Mouse (Mus musculus): ENCODE results near the gene U2af2. TPM values are rescaled to one million over a fixed set of nuclear protein-coding genes. Genes with fewer than 3 reads are reported as not detected.

The U2af2 gene
- total RNA-seq, 2 experiments from 2014 or later, result 67.1 to 68.1 TPM

DNA sequence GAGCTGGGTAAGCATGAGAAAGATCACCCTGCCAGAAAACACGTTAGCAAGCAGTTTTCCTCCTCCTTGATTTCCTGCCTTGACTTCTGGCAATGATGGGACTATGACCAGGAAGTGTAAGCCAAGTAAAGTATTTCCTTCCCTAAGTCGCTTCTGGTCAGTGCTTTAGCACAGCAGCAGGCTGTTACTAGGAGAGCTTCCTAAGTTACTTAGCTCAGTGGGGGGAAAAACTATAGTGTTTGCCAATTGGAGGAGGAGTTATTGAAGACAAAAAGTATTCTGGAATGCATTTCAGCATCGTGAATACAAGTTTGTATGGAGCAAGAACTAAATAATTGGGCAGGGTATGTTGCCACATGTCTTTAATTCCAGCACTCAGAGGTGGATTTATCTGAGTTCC, 50.8 kb downstream of the U2af2 start:
- no peak for DNase-seq

DNA sequence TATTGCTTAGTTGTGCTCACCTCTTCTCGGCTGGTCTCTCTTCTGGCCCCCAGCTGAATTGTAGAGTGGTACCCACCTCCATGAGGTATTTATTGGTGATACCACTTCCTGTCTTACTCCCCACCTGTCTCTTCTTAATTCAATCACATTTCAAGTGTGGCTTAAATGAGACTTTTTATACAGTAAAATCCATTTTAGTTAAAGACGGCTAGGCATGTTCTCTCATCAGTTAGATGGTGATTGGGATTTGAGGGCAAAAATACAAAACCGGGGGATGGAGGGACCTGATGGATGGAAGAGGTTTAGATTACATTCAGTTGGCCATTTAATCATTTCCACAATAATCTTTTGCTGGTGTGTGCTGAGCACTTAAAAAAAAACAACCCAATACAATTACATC, 54.9 kb downstream of the U2af2 start, which contains the start of gene Rfpl4:
Gene Rfpl4, minus strand, starts transcription at position 101 of the 400 bp plus-strand sequence.
- DNase-seq, result no peak

DNA sequence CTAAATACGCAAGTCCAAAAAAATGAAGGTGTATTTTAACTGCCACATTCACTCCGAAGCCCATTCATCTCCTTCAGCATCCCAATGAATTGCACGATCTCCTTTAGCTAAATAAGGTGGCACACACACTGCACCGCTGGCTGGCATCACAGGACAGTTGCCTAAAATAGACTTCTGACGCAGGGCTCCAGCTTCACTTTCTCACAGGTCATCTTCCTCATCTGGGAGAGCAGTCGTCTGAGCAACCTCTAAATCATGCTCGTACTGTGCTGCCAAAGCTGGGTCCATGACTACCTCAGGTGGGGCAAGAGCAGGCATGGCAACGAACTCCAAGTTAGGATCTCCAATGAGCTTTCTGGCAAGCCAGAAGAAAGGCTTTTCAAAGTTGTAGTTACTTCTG, 63.1 kb downstream of the U2af2 start:
- DNase-seq, result peak; percentile 33 to 56

DNA sequence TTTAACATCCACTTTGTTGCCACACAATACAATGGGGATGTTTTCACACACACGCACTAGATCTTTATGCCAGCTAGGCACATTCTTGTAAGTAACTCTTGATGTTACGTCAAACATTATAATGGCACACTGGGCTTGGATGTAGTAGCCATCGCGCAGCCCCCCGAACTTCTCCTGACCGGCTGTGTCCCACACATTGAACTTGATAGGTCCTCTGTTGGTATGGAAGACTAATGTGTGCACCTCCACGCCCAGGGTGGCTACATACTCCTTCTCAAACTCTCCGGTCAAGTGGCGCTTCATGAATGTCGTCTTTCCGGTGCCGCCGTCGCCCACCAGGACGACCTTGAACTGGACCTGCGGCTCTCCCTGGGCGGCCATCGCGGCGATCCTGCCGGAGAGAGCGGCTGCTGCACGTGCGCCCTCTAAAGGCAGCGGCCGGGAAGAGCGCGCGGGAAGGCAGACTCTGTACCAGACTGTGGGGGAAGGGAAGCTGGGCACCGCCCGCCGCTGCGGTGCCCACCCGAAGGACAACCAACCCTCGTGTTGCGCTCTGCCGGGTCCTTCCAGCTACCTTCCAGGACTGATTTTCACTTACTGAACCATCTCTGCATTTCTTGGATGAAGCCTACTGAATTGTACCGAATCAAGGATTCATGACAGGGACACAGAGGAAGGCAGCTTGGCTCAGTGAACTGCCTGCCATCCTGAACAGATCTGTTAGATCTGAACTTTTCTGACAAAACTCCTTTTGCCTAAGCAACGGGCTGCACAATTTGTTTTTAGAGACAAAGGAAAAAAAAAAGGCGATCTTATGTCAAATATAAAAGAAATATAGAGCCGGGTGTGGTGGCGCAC, 63.8 kb downstream of the U2af2 start, which contains the start of gene Rasl2-9:
Gene Rasl2-9, minus strand, starts transcription at position 402 of the 858 bp plus-strand sequence.
- peak; percentile 82 to 84 for DNase-seq

Small RNA genes within 50 kb of the gene (microRNA-seq; reads per million reads assigned to microRNA genes)
- 0 reads per million in 2 experiments for gene Gm26217

Other genes with a start within 250 kb of the U2af2 start
- 100 to 1,000 TPM in 1 of 2 experiments, 10 to 100 TPM in 1; 93.4 to 105 TPM for gene Ube2s, start 249.6 kb upstream of the U2af2 start, total RNA-seq (2021)
- gene Shisa7, start 217.4 kb upstream of the U2af2 start, total RNA-seq (2021), result not detected
- gene Isoc2b, start 191.9 kb upstream of the U2af2 start, total RNA-seq (2021), result 1 to 10 TPM; 3.5 to 6.3 TPM
- gene Isoc2a, start 185.0 kb upstream of the U2af2 start, total RNA-seq (2021), result 10 to 100 TPM; 55.3 to 57.3 TPM
- not detected for gene Gm36210, start 155.6 kb upstream of the U2af2 start, total RNA-seq (2021)
- gene Zfp628, start 146.9 kb upstream of the U2af2 start, total RNA-seq (2021), result 1 to 10 TPM; 5.3 to 6.4 TPM
- 1 to 10 TPM; 4.2 to 6.1 TPM for gene Nat14, start 140.1 kb upstream of the U2af2 start, total RNA-seq (2021)
- 1 to 10 TPM; 2.0 to 2.4 TPM for gene Ssc5d, start 136.4 kb upstream of the U2af2 start, total RNA-seq (2021)
- gene Sbk2, start 97.7 kb upstream of the U2af2 start, total RNA-seq (2021), result 10 to 100 TPM; 25.9 to 30.0 TPM
- gene Sbk3, start 91.0 kb upstream of the U2af2 start, total RNA-seq (2021), result 10 to 100 TPM; 37.3 to 39.0 TPM
- gene Zfp579, start 66.0 kb upstream of the U2af2 start, total RNA-seq (2021), result 10 to 100 TPM; 11.0 to 12.6 TPM
- gene Zfp524, start 47.7 kb upstream of the U2af2 start, total RNA-seq (2021), result 10 to 100 TPM in 1 of 2 experiments, 1 to 10 TPM in 1; 9.2 to 11.8 TPM
- gene Fiz1, start 47.4 kb upstream of the U2af2 start, total RNA-seq (2021), result 10 to 100 TPM; 16.2 to 17.0 TPM
- not detected for gene Gm44973, start 46.6 kb upstream of the U2af2 start, total RNA-seq (2021)
- gene Zfp865, start 41.8 kb upstream of the U2af2 start, total RNA-seq (2021), result 10 to 100 TPM; 11.5 to 14.0 TPM
- under 1 TPM in 1 of 2 experiments, not detected in 1; 0.20 TPM for gene Ccdc106, start 41.6 kb upstream of the U2af2 start, total RNA-seq (2021)
- not detected for gene 4632433K11Rik, start 28.0 kb upstream of the U2af2 start, total RNA-seq (2021)
- 1 to 10 TPM; 5.1 to 5.5 TPM for gene Zfp784, start 23.7 kb upstream of the U2af2 start, total RNA-seq (2021)
- 1 to 10 TPM; 4.2 TPM for gene Zfp580, start 10.6 kb upstream of the U2af2 start, total RNA-seq (2021)
- 100 to 1,000 TPM; 183 to 191 TPM for gene Epn1, start 18.1 kb downstream of the U2af2 start, total RNA-seq (2021)
- not detected for gene Rfpl4, start 54.8 kb downstream of the U2af2 start, total RNA-seq (2021)
- 1 to 10 TPM; 7.5 to 8.3 TPM for gene Rasl2-9, start 63.8 kb downstream of the U2af2 start, total RNA-seq (2021)
- not detected for gene Vmn1r55, start 87.5 kb downstream of the U2af2 start, total RNA-seq (2021)
- gene Vmn1r56, start 134.6 kb downstream of the U2af2 start, total RNA-seq (2021), result not detected
- not detected for gene Vmn1r57, start 156.3 kb downstream of the U2af2 start, total RNA-seq (2021)